Mouse (Mus musculus): Measurements from ENCODE around the gene Etnk2.
"Not testable (repeated sequence)": the region's sequence is repeated elsewhere in the genome, so short reads cannot be mapped to it uniquely, and the experiment has no call there.

The Etnk2 gene

GRCm38 (mm10) chr1:133363276-133364021 lies at the start of gene Etnk2:
Gene Etnk2 (plus strand): TSS chr1:133363572.
- peak; percentile 88 for DNase-seq

DNA sequence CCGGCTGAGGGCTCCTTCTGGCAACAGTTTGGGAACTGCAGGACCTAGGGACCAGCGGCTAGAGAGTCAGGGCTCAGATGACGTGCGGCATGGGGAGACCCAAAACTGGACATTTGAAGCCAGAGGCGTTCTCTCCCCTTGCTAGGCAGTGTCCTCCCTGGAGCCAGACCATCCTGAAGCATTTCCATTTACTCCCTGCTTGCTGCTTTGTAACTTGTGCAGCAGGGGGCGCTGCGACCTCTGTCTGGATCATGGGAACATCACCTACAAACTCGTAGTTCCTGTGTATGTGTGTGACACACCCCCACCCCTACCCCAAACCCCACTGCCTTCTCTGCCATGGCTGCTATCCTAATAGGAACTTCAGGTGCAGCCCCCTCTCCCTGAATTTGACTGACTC lies 49.0 kb upstream of the Etnk2 start:
- peak; percentile 66 for DNase-seq

- no peak for DNase-seq
Measured at GRCm38 (mm10) chr1:133315775-133316174, 47.6 kb upstream of the Etnk2 start.

DNA sequence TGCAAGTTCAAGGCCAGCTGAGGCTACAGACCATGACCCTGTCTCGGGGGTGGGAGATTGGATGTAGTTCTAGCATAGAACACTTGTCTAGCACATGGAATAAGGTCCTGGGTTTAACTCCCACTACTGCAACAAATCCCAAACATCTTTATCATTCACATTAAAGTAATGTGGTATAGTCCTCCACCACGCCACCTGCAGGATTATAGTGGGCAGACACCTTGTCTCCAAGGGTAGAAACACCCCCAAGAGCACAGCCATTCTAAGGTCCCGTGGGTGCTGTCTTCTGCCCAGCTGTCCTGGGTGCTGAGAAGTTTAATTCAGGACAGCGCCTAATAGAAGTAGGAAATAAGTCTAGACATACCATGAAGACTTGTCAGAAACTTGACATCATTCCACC lies 46.8 kb upstream of the Etnk2 start:
- no peak for DNase-seq

- DNase-seq: no peak
Measured at GRCm38 (mm10) chr1:133317149-133317548, 46.2 kb upstream of the Etnk2 start.

GRCm38 (mm10) chr1:133321267-133321925 lies 42.0 kb upstream of the Etnk2 start, which contains the start of gene Kiss1:
Gene Kiss1 (plus strand): TSS chr1:133321875.
- no peak for DNase-seq

- no peak for DNase-seq
Measured at GRCm38 (mm10) chr1:133323333-133323732, 40.0 kb upstream of the Etnk2 start.

DNA sequence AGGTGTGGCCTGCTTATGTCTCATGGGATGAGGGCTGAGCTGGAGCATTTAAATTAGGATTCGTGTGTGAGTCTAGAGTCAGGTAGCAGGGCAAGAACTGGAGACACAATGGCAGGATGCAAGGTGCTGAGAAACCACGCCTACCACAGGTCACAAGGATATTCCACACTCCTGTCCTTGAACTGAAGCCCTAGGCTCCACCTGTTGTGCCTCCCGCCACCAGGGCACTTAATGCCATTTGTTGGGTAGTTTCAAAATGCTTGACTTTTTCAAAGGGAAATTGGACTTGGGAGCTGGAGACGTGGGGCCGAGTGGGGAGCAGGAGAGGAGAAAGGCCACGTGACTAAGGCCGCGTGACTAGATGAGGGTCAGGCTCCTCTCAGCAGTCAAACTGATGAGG lies 37.4 kb upstream of the Etnk2 start:
- DNase-seq: no peak

- DNase-seq: no peak
Measured at GRCm38 (mm10) chr1:133327094-133327493, 36.3 kb upstream of the Etnk2 start.

DNA sequence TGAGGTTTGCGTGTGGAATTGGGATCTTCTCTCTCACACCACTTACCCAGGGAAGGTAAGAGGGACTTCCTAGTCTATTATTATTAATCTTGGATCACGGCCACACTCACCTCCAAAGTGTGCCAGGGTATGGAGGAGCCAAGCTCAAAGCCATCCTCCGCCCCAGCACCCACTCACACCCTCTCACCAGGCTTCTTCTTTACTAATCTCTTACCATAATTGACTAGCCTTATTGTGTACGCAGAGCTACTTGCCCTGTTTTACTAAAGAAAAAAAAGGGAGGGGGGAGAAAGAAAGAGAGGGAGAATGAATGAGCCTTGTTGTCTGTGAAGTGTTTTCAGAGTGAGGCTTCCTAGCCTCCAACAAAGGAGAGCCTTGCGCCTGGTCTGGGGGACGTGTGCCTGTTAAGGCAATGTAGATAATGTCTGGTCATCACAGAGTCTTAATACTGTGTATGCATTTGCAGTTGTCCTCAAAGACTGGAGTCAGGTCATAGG lies 35.0 kb upstream of the Etnk2 start:
- DNase-seq: no peak

GRCm38 (mm10) chr1:133328896-133329637 lies 34.3 kb upstream of the Etnk2 start:
- peak; percentile 18 for DNase-seq

- DNase-seq: no peak
Measured at GRCm38 (mm10) chr1:133329638-133329964, 33.8 kb upstream of the Etnk2 start.

- DNase-seq: no peak
Measured at GRCm38 (mm10) chr1:133331142-133331541, 32.2 kb upstream of the Etnk2 start.

DNA sequence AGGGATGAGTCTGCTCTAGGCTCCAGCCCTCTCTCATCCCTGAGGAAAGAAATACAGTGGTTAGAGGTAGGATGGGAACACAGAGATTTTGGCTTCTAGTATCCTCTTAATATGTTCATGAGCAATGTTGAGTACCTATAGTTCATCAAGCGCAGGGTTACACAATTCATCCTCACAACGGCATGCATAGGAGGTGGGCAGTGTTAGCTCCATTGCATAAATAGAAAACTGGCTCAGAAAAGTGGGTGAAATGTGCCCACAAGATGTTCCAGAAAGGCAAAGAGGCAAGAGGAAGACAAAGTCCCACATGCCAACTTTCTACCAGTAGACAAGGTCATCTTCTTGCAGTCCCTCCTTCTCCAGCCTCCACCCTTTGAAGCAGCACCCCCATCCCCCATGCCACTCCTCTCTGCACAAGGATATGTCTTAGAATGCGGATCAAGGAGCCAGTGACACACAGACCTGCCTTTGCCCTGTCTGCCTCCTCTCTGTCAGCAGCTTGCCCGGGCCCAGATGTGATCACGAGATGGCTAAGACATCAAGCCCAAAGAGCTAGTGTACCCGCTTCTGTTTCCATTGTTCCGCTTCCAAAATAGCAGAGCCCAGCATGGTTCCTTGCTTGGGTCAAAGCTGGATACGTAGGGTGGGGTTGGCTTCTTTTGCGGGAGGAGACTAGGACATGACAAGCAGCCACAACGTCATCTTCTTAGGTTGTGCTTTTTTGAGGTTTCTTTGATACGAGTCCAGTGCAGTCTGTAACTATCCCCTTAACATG lies 30.5 kb upstream of the Etnk2 start:
- no peak for DNase-seq

DNA sequence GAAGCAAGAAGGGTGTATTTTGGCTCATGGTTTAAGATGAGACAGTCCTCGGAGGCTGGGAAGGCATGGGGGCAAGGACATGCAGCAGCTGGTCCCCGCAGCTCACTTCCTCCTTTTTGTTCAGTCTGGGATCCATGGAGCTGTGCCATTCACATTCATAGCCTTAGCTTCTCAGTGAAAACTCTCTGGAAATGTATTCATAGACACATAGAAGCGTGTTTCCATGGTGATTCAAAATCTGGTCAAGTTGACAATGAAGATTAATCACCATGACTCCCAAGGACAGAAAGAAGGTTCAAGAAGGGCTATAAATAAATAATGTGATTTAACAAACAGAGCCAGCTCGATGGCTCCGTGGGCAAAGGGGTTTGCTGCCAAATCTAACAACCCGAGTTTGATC lies 29.4 kb upstream of the Etnk2 start:
- DNase-seq: no peak

GRCm38 (mm10) chr1:133340403-133340802 lies 23.0 kb upstream of the Etnk2 start:
- DNase-seq: not testable (repeated sequence)

DNA sequence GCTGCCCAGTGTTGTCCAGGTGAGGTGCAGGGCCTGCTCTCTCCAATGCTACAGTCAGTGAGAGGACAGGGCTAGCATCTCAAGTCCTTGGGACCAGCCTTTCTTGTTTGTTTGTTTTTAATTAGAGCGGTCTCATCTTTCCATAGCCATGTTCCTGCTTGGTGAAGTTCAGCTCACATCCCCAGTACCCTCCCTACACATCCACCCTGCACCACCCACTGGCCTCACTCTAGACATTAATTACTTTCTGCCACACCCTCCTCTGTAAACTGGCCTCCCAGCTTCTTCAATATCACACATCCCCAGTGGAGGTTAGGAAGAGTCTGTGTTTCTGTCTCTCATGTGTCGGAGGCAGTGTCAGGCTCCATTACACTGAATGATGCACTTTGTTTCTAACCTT lies 19.0 kb upstream of the Etnk2 start:
- DNase-seq: no peak

- DNase-seq: no peak
Measured at GRCm38 (mm10) chr1:133346531-133346930, 16.8 kb upstream of the Etnk2 start.

- no peak for DNase-seq
Measured at GRCm38 (mm10) chr1:133347226-133347625, 16.1 kb upstream of the Etnk2 start.

DNA sequence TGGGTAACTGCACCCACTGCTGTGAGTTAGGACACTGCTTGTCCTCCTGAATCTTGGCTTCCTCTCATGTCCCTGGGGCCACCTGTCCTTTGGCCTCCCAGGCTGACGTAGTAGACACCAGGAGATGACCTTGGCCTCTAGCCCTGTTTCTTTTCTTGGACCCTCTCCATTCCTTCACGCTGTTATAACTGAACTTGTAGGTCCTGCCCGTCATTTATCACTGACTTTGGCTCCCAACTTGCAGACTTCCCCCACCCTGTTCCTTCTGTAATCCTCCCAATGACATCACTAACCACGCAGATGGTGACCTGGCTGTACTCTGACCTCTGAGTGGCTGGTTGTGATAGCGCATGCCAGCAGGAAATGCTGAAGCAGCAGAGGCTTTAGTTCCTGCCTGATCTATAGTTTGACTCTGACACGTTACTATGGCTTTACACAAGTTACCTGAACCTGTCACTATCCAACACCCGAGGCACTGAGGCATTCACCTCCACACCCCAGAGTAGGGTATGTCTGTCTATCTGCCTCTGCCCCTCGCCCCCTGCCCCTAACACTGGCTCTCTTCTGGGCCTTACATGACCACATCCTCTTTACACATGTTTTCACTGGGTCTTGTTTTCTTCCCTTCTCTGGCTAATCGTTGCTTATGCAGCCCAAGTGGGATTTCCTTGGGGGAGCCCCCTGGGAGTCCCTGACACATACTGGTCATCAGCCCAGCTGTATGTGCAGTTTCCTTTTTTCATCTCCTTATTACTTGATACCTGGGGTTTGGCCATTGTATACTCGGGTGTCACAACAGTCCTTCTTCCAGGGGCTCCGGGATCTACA lies 15.5 kb upstream of the Etnk2 start:
- DNase-seq: peak; percentile 49

DNA sequence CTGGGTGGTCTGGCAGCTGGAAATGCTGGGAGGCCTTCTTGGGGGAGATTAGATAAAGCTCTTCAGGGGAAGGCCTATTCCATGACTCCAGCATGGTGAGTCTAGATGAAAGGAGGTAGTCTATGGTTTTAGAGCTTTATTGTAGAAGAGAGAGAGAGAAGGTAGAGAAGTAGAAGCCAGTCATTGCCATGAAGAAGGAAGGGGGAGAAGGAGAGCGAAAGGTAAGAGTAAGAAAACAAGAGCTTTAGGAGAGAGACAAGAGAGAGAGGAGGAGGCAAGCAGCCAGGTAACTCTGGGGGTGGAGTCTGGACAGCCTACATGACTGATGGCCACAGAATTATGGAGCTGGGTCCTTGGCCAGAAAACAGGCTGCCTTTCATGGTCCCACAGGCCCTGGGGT lies 13.2 kb upstream of the Etnk2 start, which contains the start of gene Ren1:
Gene Ren1 (plus strand): TSS at position 301 of the 400 bp plus-strand sequence.
- no peak for DNase-seq

- no peak for DNase-seq
Measured at GRCm38 (mm10) chr1:133351762-133352161, 11.6 kb upstream of the Etnk2 start.

Measured in kidney, adult 18-20 months (tissue).